Mouse (Mus musculus): ENCODE measurements around the gene Chadl. TPM values are rescaled to one million over a fixed set of nuclear protein-coding genes. Genes with fewer than 3 reads are reported as not detected.

Chadl gene
- polyA plus RNA-seq, 1 experiment: 4.6 TPM

DNA sequence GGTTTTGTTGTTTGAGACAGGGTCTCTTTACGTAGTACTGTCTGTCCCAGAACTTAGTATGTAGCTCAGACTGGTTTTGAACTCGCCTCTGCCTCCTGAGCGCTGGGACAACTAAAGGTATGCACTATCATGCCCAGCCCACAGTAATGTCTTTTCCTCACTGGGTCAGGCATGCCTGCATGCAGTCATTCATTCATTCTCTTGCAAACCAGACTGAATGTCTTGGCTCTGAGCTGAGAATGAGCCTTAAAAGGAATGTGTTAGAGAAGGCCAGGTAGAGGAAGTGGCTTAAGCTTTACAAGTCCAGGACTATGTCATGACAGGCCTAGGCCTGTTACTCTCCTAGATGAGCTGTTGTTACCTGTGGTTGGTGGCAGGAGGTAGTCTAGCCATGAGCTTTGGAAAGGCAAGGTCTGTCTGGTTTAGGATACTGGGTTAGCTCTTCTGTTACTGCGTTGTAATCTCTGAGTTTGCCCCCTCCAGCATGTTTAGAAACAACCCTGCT is 16.7 kb downstream of the Chadl start:
- Histone ChIP-seq H3K27me3 (ENCODE audit: control insufficient read depth, insufficient read depth, low read length) (no peaks in the 10 kb centered on the region), H3K4me3 (ENCODE audit: control insufficient read depth, low read depth, low read length) (no peak overlapping the region), H3K27ac (ENCODE audit: control insufficient read depth, insufficient read depth, low read depth, low read length) (no peak overlapping the region), H3K4me1 (ENCODE audit: control insufficient read depth, insufficient read depth, low read length) (no peaks in the 10 kb centered on the region), H3K36me3 (ENCODE audit: control insufficient read depth, insufficient read depth, low read length) (peaks cover 2% of the 10 kb centered on the region)
- no peak for TF ChIP-seq CTCF (IDR thresholded peaks at IDR 0.05; ENCODE audit: control insufficient read depth, insufficient read depth, insufficient replicate concordance, low read depth, low read length)
- TF ChIP-seq POLR2A (IDR thresholded peaks at IDR 0.05; ENCODE audit: control insufficient read depth, low read depth, low read length): no peak

DNA sequence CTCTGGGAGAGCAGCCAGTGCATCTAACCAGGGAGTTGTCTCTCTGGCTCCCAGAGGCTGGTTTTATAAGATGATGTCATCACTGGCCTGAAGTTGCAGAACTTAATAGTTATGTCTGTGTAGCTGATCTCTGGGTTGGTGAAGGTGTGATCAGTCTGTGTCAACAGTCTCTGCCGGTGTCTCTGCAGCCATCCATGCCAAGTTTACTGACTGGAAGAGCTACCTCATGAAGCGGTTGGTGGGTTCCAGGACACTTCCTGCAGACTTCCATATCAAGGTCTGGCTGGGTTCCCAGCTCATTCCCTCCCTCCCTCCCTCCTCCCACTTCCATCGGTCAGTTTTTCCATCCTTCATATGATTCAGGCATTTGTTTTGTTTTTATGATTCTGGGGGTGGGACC is 20.4 kb downstream of the Chadl start:
- TF ChIP-seq CTCF (IDR thresholded peaks at IDR 0.05; ENCODE audit: control insufficient read depth, insufficient read depth, insufficient replicate concordance, low read depth, low read length) (no peak), POLR2A (IDR thresholded peaks at IDR 0.05; ENCODE audit: control insufficient read depth, low read depth, low read length) (no peak)
- H3K27me3 ChIP-seq (ENCODE audit: control insufficient read depth, insufficient read depth, low read length): no peaks in the 10 kb centered on the region
- H3K36me3 ChIP-seq (ENCODE audit: control insufficient read depth, insufficient read depth, low read length): peaks cover 2% of the 10 kb centered on the region
- no peak overlapping the region for H3K27ac ChIP-seq (ENCODE audit: control insufficient read depth, insufficient read depth, low read depth, low read length)
- no peak overlapping the region for H3K4me3 ChIP-seq (ENCODE audit: control insufficient read depth, low read depth, low read length)
- no peaks in the 10 kb centered on the region for H3K4me1 ChIP-seq (ENCODE audit: control insufficient read depth, insufficient read depth, low read length)

- H3K36me3 ChIP-seq (ENCODE audit: control insufficient read depth, insufficient read depth, low read length): peaks cover 6% of the 10 kb centered on the region
- H3K4me1 ChIP-seq (ENCODE audit: control insufficient read depth, insufficient read depth, low read length): no peaks in the 10 kb centered on the region
- no peak overlapping the region for H3K4me3 ChIP-seq (ENCODE audit: control insufficient read depth, low read depth, low read length)
- TF ChIP-seq POLR2A (IDR thresholded peaks at IDR 0.05; ENCODE audit: control insufficient read depth, low read depth, low read length) (no peak), CTCF (IDR thresholded peaks at IDR 0.05; ENCODE audit: control insufficient read depth, insufficient read depth, insufficient replicate concordance, low read depth, low read length) (peak; percentile 53; the same call in 1 of the 2 replicates)
- no peaks in the 10 kb centered on the region for H3K27me3 ChIP-seq (ENCODE audit: control insufficient read depth, insufficient read depth, low read length)
- no peak overlapping the region for H3K27ac ChIP-seq (ENCODE audit: control insufficient read depth, insufficient read depth, low read depth, low read length)
Measured at GRCm38 (mm10) chr15:81670231-81670640, 26.9 kb downstream of the Chadl start.

- Histone ChIP-seq H3K36me3 (ENCODE audit: control insufficient read depth, insufficient read depth, low read length) (peaks cover 4% of the 10 kb centered on the region; the same call in 1 of the 2 replicates), H3K27me3 (ENCODE audit: control insufficient read depth, insufficient read depth, low read length) (no peaks in the 10 kb centered on the region), H3K4me1 (ENCODE audit: control insufficient read depth, insufficient read depth, low read length) (no peaks in the 10 kb centered on the region), H3K4me3 (ENCODE audit: control insufficient read depth, low read depth, low read length) (no peak overlapping the region), H3K27ac (ENCODE audit: control insufficient read depth, insufficient read depth, low read depth, low read length) (no peak overlapping the region)
- no peak for TF ChIP-seq POLR2A (IDR thresholded peaks at IDR 0.05; ENCODE audit: control insufficient read depth, low read depth, low read length)
- no peak for TF ChIP-seq CTCF (IDR thresholded peaks at IDR 0.05; ENCODE audit: control insufficient read depth, insufficient read depth, insufficient replicate concordance, low read depth, low read length)
Measured at GRCm38 (mm10) chr15:81666957-81667356, 30.1 kb downstream of the Chadl start.

DNA sequence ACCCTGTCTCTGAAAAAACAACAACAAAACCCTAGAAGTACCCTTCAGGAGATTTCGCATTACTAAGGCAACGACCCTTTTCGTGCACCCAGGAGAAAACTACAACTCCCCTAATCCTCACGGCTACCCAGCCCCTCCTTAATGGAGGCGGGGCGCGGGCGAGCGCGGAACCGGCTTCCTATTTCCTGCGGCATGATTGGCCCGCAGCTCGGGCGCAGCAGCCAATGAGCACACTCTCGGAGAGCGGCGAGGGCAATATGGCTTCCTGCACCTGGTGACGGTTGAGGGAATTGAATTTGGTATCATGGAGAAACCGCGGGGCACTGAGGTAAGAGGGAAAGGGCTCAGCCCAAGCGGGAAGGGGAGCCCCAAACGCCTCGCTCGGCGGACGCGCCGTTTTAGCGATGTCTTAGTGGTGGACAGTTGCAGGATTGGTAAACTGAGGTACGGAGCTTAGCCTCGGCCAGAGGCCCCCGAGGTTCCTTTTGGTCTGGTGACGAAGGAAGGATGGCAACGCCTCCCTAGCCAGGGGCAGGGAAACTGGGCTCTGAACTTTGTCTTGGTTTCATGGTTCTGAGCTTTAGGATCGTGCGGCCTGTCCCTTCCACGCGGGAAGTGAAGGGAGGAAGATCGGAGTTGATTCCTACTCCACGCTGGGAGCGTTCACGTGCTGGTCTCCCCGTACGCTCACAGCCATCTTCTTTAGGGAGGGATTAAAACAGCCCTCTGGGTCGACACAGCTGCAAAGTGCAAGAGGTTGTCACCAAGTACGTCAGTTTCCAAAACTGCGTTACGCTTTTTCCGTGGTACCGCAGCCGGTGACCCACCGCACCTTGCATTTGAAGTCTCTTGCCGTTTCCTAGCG is 33.2 kb downstream of the Chadl start, which contains the start of gene L3mbtl2:
Gene L3mbtl2 (plus strand): TSS at position 193 of the 865 bp plus-strand sequence.
- H3K27ac ChIP-seq (ENCODE audit: control insufficient read depth, insufficient read depth, low read depth, low read length): peak within 1 kb of the TSS; percentile 96
- H3K27me3 ChIP-seq (ENCODE audit: control insufficient read depth, insufficient read depth, low read length): no peaks in the 10 kb centered on the region
- H3K4me1 ChIP-seq (ENCODE audit: control insufficient read depth, insufficient read depth, low read length): no peaks in the 10 kb centered on the region
- TF ChIP-seq CTCF (IDR thresholded peaks at IDR 0.05; ENCODE audit: control insufficient read depth, insufficient read depth, insufficient replicate concordance, low read depth, low read length) (no peak), POLR2A (IDR thresholded peaks at IDR 0.05; ENCODE audit: control insufficient read depth, low read depth, low read length) (peak; percentile 81)
- H3K4me3 ChIP-seq (ENCODE audit: control insufficient read depth, low read depth, low read length): peak within 1 kb of the TSS; percentile 96
- H3K36me3 ChIP-seq (ENCODE audit: control insufficient read depth, insufficient read depth, low read length): peaks cover 1% of the 10 kb centered on the region; the same call in 1 of the 2 replicates

DNA sequence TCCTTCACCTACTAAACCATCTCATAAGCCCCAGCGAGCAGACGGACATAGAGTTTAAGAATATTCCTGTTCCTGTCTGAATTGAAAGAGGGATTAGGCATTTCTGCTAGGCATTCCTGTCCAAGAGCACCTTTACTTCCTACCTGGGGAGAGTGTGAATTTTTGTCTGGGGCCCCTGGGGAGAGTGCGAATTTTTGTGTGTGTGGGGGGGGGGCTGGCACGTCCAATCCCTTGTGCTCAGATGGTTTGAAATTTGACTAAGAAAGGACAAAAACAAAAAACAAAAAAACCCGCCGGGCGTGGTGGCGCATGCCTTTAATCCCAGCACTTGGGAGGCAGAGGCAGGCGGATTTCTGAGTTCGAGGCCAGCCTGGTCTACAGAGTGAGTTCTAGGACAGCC is 33.8 kb downstream of the Chadl start:
- Histone ChIP-seq H3K27me3 (ENCODE audit: control insufficient read depth, insufficient read depth, low read length) (no peaks in the 10 kb centered on the region), H3K4me1 (ENCODE audit: control insufficient read depth, insufficient read depth, low read length) (no peaks in the 10 kb centered on the region), H3K27ac (ENCODE audit: control insufficient read depth, insufficient read depth, low read depth, low read length) (no peak overlapping the region), H3K4me3 (ENCODE audit: control insufficient read depth, low read depth, low read length) (peak overlapping the region; percentile 96), H3K36me3 (ENCODE audit: control insufficient read depth, insufficient read depth, low read length) (no peaks in the 10 kb centered on the region; the same call in 1 of the 2 replicates)
- TF ChIP-seq CTCF (IDR thresholded peaks at IDR 0.05; ENCODE audit: control insufficient read depth, insufficient read depth, insufficient replicate concordance, low read depth, low read length): no peak
- no peak for TF ChIP-seq POLR2A (IDR thresholded peaks at IDR 0.05; ENCODE audit: control insufficient read depth, low read depth, low read length)

GRCm38 (mm10) chr15:81661701-81662100 is 35.4 kb downstream of the Chadl start:
- H3K4me1 ChIP-seq (ENCODE audit: control insufficient read depth, insufficient read depth, low read length): no peaks in the 10 kb centered on the region
- H3K4me3 ChIP-seq (ENCODE audit: control insufficient read depth, low read depth, low read length): no peak overlapping the region
- no peak overlapping the region for H3K27ac ChIP-seq (ENCODE audit: control insufficient read depth, insufficient read depth, low read depth, low read length)
- no peaks in the 10 kb centered on the region for H3K36me3 ChIP-seq (ENCODE audit: control insufficient read depth, insufficient read depth, low read length)
- TF ChIP-seq POLR2A (IDR thresholded peaks at IDR 0.05; ENCODE audit: control insufficient read depth, low read depth, low read length) (no peak), CTCF (IDR thresholded peaks at IDR 0.05; ENCODE audit: control insufficient read depth, insufficient read depth, insufficient replicate concordance, low read depth, low read length) (no peak)
- H3K27me3 ChIP-seq (ENCODE audit: control insufficient read depth, insufficient read depth, low read length): no peaks in the 10 kb centered on the region
